Mouse (Mus musculus): ENCODE results near the gene Nsd2. TPM values are rescaled to one million over a fixed set of nuclear protein-coding genes. Genes with fewer than 3 reads are reported as not detected.
A peak's percentile ranks its signal among the peaks of the same experiment; 100 is the strongest.

The Nsd2 gene
- 89.8 and 92.6 TPM in 2 replicates for polyA plus RNA-seq (2015; fragmentation: Nextera tagmentation; extraction: Ambion mirVana)

DNA sequence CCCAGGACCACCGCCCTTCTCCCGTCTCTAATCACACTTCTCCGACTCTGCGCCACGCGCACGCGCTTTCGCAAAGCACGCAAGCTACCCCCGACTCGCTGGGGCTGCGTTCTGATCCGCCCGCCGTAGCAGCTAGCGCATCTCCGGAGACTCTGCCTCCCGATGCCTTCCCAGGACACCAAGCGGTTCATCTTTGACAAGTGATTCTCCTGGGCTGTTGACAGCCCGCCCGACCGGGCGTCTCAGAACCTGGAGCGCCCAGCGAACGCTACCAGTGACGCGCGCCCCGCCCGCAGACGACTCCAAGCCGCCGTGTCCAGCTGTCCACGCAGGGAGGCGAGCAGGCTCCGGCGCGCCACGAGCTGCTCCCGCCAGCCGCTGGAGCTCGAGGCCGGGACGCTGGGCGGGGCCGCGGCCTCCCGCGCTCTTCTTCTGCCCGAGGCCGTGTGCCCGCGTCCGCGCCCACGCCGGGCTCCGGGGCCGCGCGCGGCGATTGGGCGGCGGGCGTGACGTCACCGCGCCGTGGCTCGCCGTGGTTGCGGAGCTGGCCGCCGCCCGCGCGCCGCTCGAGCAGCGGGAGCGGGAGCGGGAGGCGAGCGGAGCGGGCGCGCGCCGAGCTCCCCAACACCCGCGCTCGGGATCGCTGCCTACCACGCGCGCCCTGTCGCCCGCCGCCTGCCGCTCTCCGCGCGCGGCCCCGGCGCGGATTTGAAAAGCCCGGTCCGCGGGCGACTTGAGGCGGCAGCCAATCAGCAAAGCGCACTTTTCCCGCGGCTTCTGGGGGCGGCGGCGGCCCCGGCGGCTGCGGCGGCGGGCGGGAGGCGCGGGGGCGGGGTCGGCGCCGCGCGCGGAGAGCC, at the start of gene Nsd2:
Nsd2 (plus strand) TSS at position 850 of the 857 bp plus-strand sequence.
- under 1% methylated on average over 105 of the region's 136 CpGs for WGBS
- peak within 1 kb of the TSS; percentile 99 for H3K9ac ChIP-seq (replicated peaks; ENCODE audit: low read depth, low read length)
- peak within 1 kb of the TSS; percentile 85 for H3K4me2 ChIP-seq (ENCODE audit: low read length)
- H3K4me1 ChIP-seq (replicated peaks; ENCODE audit: control insufficient read depth, insufficient read depth, low read length), result peaks cover 36% of the 10 kb centered on the region
- peak; percentile 89 for ATAC-seq
- H3K4me3 ChIP-seq (replicated peaks; ENCODE audit: low read length), result peak within 1 kb of the TSS; percentile 93
- no peaks in the 10 kb centered on the region for H3K9me3 ChIP-seq (ENCODE audit: control insufficient read depth, low read length)
- no peaks in the 10 kb centered on the region for H3K36me3 ChIP-seq (ENCODE audit: control insufficient read depth, insufficient read depth)
- no peaks in the 10 kb centered on the region for H3K27me3 ChIP-seq (replicated peaks; ENCODE audit: control insufficient read depth, insufficient read depth, low read length)
- H3K27ac ChIP-seq (ENCODE audit: low read length), result peak within 1 kb of the TSS; percentile 99

DNA sequence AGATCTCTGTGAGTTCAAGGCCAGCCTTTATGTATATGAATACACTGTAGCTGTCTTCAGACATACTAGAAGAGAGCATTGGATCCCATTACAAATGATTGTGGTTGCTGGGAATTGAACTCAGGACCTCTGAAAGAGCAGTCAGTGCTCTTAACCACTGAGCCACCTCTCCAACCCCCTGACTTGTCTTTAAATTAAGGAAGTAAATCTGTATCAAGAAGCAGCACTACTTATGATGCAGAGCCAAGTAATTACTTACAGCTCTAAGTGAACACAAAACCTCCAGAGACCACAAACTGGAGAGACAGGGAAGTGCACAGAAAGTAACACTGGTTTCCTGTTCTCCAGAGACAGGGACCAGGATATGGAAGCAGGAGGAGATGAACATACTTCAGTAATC, 43.3 kb upstream of the Nsd2 start:
- ATAC-seq, result no peak
- Histone ChIP-seq H3K4me1 (replicated peaks; ENCODE audit: control insufficient read depth, insufficient read depth, low read length) (peaks cover 11% of the 10 kb centered on the region), H3K36me3 (ENCODE audit: control insufficient read depth, insufficient read depth) (peaks cover 7% of the 10 kb centered on the region; the same call in 1 of the 2 replicates), H3K9me3 (ENCODE audit: control insufficient read depth, low read length) (no peaks in the 10 kb centered on the region), H3K4me3 (replicated peaks; ENCODE audit: low read length) (no peak overlapping the region), H3K9ac (replicated peaks; ENCODE audit: low read depth, low read length) (no peak overlapping the region), H3K4me2 (ENCODE audit: low read length) (no peak overlapping the region), H3K27ac (ENCODE audit: low read length) (no peak overlapping the region), H3K27me3 (replicated peaks; ENCODE audit: control insufficient read depth, insufficient read depth, low read length) (no peaks in the 10 kb centered on the region)

DNA sequence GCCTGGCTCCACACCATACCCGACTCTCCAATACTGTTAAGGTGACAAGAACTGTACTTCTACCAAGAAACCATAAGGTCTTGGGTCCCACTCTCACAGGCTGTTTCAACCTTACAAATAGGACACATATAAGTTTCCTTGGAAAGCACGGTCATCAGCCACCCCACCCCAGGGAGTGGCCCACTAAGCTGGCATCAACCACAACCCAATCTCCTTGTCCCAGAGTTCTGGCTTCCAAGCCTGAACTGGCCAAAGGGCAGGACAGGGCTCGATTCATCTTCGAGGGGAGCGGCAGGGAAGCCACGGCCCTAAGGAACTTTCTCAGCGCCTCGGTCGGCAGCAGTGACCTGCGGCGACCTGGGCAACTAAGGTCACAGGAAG, 38.6 kb upstream of the Nsd2 start:
- ATAC-seq, result no peak

GRCm38 (mm10) chr5:33782345-33782998, 38.1 kb upstream of the Nsd2 start, which contains the start of gene Letm1:
Gene Letm1, minus strand, starts transcription at chr5:33782817.
- Histone ChIP-seq H3K27me3 (replicated peaks; ENCODE audit: control insufficient read depth, insufficient read depth, low read length) (no peaks in the 10 kb centered on the region), H3K9ac (replicated peaks; ENCODE audit: low read depth, low read length) (peak within 1 kb of the TSS; percentile 90), H3K4me2 (ENCODE audit: low read length) (peak within 1 kb of the TSS; percentile 77), H3K4me3 (replicated peaks; ENCODE audit: low read length) (peak within 1 kb of the TSS; percentile 80), H3K36me3 (ENCODE audit: control insufficient read depth, insufficient read depth) (peaks cover 4% of the 10 kb centered on the region; the same call in 1 of the 2 replicates), H3K9me3 (ENCODE audit: control insufficient read depth, low read length) (no peaks in the 10 kb centered on the region), H3K27ac (ENCODE audit: low read length) (peak within 1 kb of the TSS; percentile 85), H3K4me1 (replicated peaks; ENCODE audit: control insufficient read depth, insufficient read depth, low read length) (peaks cover 16% of the 10 kb centered on the region)
- WGBS, result under 1% methylated on average over 64 of the region's 65 CpGs
- peak; percentile 100 for ATAC-seq

More for the DNA sequence above, 38.6 kb upstream of the Nsd2 start:
- 5% methylated on average over 11 of the region's 11 CpGs for WGBS
- peak overlapping the region; percentile 77 for H3K4me2 ChIP-seq (ENCODE audit: low read length)
- H3K9me3 ChIP-seq (ENCODE audit: control insufficient read depth, low read length), result no peaks in the 10 kb centered on the region
- H3K4me1 ChIP-seq (replicated peaks; ENCODE audit: control insufficient read depth, insufficient read depth, low read length), result peaks cover 16% of the 10 kb centered on the region
- H3K9ac ChIP-seq (replicated peaks; ENCODE audit: low read depth, low read length), result peak overlapping the region; percentile 90
- peak overlapping the region; percentile 80 for H3K4me3 ChIP-seq (replicated peaks; ENCODE audit: low read length)
- H3K27ac ChIP-seq (ENCODE audit: low read length), result no peak overlapping the region; the same call in 1 of the 2 replicates
- no peaks in the 10 kb centered on the region for H3K27me3 ChIP-seq (replicated peaks; ENCODE audit: control insufficient read depth, insufficient read depth, low read length)
- peaks cover 4% of the 10 kb centered on the region; the same call in 1 of the 2 replicates for H3K36me3 ChIP-seq (ENCODE audit: control insufficient read depth, insufficient read depth)

DNA sequence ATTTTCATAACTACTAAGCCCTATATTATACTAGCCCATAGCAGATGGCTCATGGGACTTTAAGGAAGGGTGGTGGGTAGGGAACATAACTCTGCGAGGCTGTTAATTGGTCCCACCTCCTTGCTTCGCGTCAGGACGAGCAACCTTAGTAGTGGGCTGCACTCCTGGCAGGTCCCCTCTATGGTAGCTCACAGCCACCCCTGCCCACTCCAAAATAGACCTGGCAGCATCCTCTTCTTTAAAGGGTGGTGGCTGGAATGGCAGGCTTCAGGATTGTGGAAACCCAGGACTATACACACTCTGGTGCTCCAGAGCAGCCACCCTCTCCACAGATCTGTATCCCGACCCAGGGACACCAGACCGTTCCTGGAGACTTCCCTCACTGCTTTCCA, 37.5 kb upstream of the Nsd2 start:
- Histone ChIP-seq H3K4me3 (replicated peaks; ENCODE audit: low read length) (peak overlapping the region; percentile 80), H3K36me3 (ENCODE audit: control insufficient read depth, insufficient read depth) (no peaks in the 10 kb centered on the region), H3K27ac (ENCODE audit: low read length) (peak overlapping the region; percentile 85), H3K9me3 (ENCODE audit: control insufficient read depth, low read length) (no peaks in the 10 kb centered on the region), H3K27me3 (replicated peaks; ENCODE audit: control insufficient read depth, insufficient read depth, low read length) (no peaks in the 10 kb centered on the region), H3K4me1 (replicated peaks; ENCODE audit: control insufficient read depth, insufficient read depth, low read length) (peaks cover 16% of the 10 kb centered on the region), H3K9ac (replicated peaks; ENCODE audit: low read depth, low read length) (peak overlapping the region; percentile 90), H3K4me2 (ENCODE audit: low read length) (peak overlapping the region; percentile 77)
- ATAC-seq, result peak; percentile 71; the same call in 1 of the 2 replicates
- 10% methylated on average over 6 of the region's 6 CpGs for WGBS

GRCm38 (mm10) chr5:33791912-33792643, 28.4 kb upstream of the Nsd2 start:
- no peak overlapping the region for H3K27ac ChIP-seq (ENCODE audit: low read length)

DNA sequence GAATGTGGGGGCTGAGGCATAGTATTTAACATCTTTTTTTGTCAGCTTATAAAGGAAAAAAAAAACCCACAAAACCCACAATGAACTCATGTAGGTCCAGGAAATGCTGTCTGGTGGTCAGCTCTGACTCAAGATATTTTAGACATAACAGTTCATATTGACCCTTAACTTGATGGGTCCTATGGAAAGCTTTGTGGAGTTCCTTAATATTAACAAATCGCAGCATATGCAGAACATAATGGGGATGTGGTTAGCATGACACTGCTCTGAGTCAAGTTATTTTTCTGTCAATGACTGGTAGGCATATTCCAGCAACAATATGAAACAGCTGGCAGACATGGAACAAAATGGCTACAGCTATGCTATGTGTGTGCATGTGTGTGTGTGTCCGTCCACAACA, 17.2 kb upstream of the Nsd2 start:
- no peak overlapping the region for H3K27ac ChIP-seq (ENCODE audit: low read length)
- peaks cover 15% of the 10 kb centered on the region for H3K9me3 ChIP-seq (ENCODE audit: control insufficient read depth, low read length)
- H3K36me3 ChIP-seq (ENCODE audit: control insufficient read depth, insufficient read depth), result no peaks in the 10 kb centered on the region
- H3K4me3 ChIP-seq (replicated peaks; ENCODE audit: low read length), result no peak overlapping the region
- H3K4me1 ChIP-seq (replicated peaks; ENCODE audit: control insufficient read depth, insufficient read depth, low read length), result no peaks in the 10 kb centered on the region
- no peak overlapping the region for H3K4me2 ChIP-seq (ENCODE audit: low read length)
- WGBS, result 90% methylated on average over 2 of the region's 2 CpGs
- no peak overlapping the region for H3K9ac ChIP-seq (replicated peaks; ENCODE audit: low read depth, low read length)
- H3K27me3 ChIP-seq (replicated peaks; ENCODE audit: control insufficient read depth, insufficient read depth, low read length), result no peaks in the 10 kb centered on the region
- ATAC-seq, result no peak

More at GRCm38 (mm10) chr5:33791912-33792643, 28.4 kb upstream of the Nsd2 start:
- H3K4me1 ChIP-seq (replicated peaks; ENCODE audit: control insufficient read depth, insufficient read depth, low read length), result no peaks in the 10 kb centered on the region
- H3K4me2 ChIP-seq (ENCODE audit: low read length), result no peak overlapping the region
- no peak overlapping the region for H3K9ac ChIP-seq (replicated peaks; ENCODE audit: low read depth, low read length)
- H3K36me3 ChIP-seq (ENCODE audit: control insufficient read depth, insufficient read depth), result no peaks in the 10 kb centered on the region
- no peak overlapping the region for H3K4me3 ChIP-seq (replicated peaks; ENCODE audit: low read length)
- 78% methylated on average over 5 of the region's 5 CpGs for WGBS
- no peak for ATAC-seq
- no peaks in the 10 kb centered on the region for H3K9me3 ChIP-seq (ENCODE audit: control insufficient read depth, low read length)
- no peaks in the 10 kb centered on the region for H3K27me3 ChIP-seq (replicated peaks; ENCODE audit: control insufficient read depth, insufficient read depth, low read length)

- no peak overlapping the region for H3K9ac ChIP-seq (replicated peaks; ENCODE audit: low read depth, low read length)
- 80% methylated on average over 4 of the region's 4 CpGs for WGBS
- no peaks in the 10 kb centered on the region for H3K27me3 ChIP-seq (replicated peaks; ENCODE audit: control insufficient read depth, insufficient read depth, low read length)
- H3K4me3 ChIP-seq (replicated peaks; ENCODE audit: low read length), result no peak overlapping the region
- H3K4me2 ChIP-seq (ENCODE audit: low read length), result no peak overlapping the region
- no peaks in the 10 kb centered on the region for H3K9me3 ChIP-seq (ENCODE audit: control insufficient read depth, low read length)
- no peak overlapping the region for H3K27ac ChIP-seq (ENCODE audit: low read length)
- H3K36me3 ChIP-seq (ENCODE audit: control insufficient read depth, insufficient read depth), result no peaks in the 10 kb centered on the region
- ATAC-seq, result no peak
- no peaks in the 10 kb centered on the region for H3K4me1 ChIP-seq (replicated peaks; ENCODE audit: control insufficient read depth, insufficient read depth, low read length)
Measured at GRCm38 (mm10) chr5:33811519-33811918, 9.0 kb upstream of the Nsd2 start.
